Mouse (Mus musculus) spleen, postnatal 10 days (tissue): Measurements from ENCODE around the gene Gm49322.

Source experiments
- DNase-seq, 2 experiments: peaks; one replicate each; pipeline ENCODE4 v3.0.0; 2021 to 2022; ENCODE audit warnings: low spot score in 2 of 2

The Gm49322 gene

GRCm38 (mm10) chr10:80584045-80584488, 21.8 kb upstream of the Gm49322 start:
- peak in 1 of 2 experiments; percentile 64 for DNase-seq

GRCm38 (mm10) chr10:80584642-80585552, 20.9 kb upstream of the Gm49322 start:
- DNase-seq = no peak

GRCm38 (mm10) chr10:80585581-80585980, 20.2 kb upstream of the Gm49322 start:
- no peak for DNase-seq

GRCm38 (mm10) chr10:80586407-80587304, 19.2 kb upstream of the Gm49322 start:
- no peak for DNase-seq

GRCm38 (mm10) chr10:80587305-80587657, 18.5 kb upstream of the Gm49322 start:
- no peak for DNase-seq

- DNase-seq = peak; percentile 49 to 76
These were observed 16.5 kb upstream of the Gm49322 start for GRCm38 (mm10) chr10:80589127-80589878.

GRCm38 (mm10) chr10:80589879-80590854, 15.7 kb upstream of the Gm49322 start, which contains the start of gene Abhd17a:
Abhd17a (minus strand) TSS chr10:80590341.
- peak; percentile 91 to 98 for DNase-seq

- no peak for DNase-seq
These were observed 9.5 kb upstream of the Gm49322 start for GRCm38 (mm10) chr10:80596318-80596717.

GRCm38 (mm10) chr10:80602698-80603325, 3.0 kb upstream of the Gm49322 start, which contains the start of the genes Scamp4 and Adat3:
Scamp4 (plus strand) TSS chr10:80602872.
Adat3 (plus strand) TSS chr10:80602880.
- peak; percentile 95 to 96 for DNase-seq

- peak in 1 of 2 experiments; percentile 29 for DNase-seq
These were observed 2.5 kb upstream of the Gm49322 start for GRCm38 (mm10) chr10:80603364-80603763.

- peak; percentile 55 to 84 for DNase-seq
These were observed 1.8 kb upstream of the Gm49322 start for GRCm38 (mm10) chr10:80604001-80604509.

GRCm38 (mm10) chr10:80604988-80605387, 833 bp upstream of the Gm49322 start:
- DNase-seq = no peak

- peak in 1 of 2 experiments; percentile 30 for DNase-seq
These were observed 485 bp downstream of the Gm49322 start for GRCm38 (mm10) chr10:80606306-80606705.

GRCm38 (mm10) chr10:80606737-80607350, 1.0 kb downstream of the Gm49322 start:
- no peak for DNase-seq

- DNase-seq = no peak
These were observed 2.6 kb downstream of the Gm49322 start for GRCm38 (mm10) chr10:80608435-80608834.

GRCm38 (mm10) chr10:80609269-80609924, 3.6 kb downstream of the Gm49322 start:
- DNase-seq = no peak

GRCm38 (mm10) chr10:80610116-80610785, 4.4 kb downstream of the Gm49322 start:
- DNase-seq = no peak

- DNase-seq = peak; percentile 62 to 78
These were observed 5.2 kb downstream of the Gm49322 start for GRCm38 (mm10) chr10:80611024-80611423.
